Mouse (Mus musculus) liver, embryonic 14.5 days (tissue): Measurements from ENCODE around the gene Sgtb.

Experiments used
- CTCF ChIP-seq: IDR thresholded peaks from 2 replicates; pipeline ENCODE4 v1.5.1; 2016; ENCODE audit warnings: antibody characterized with exemption, low read depth, control low read depth
- EP300 ChIP-seq: IDR thresholded peaks from 2 replicates; pipeline ENCODE4 v1.6.1; 2016; ENCODE audit warnings: antibody characterized with exemption, low read depth

GRCm38 (mm10) chr13:104109288-104109815 lies at the start of gene Sgtb, which contains the start of gene Nln:
- TF ChIP-seq CTCF (no peak), EP300 (no peak)
